Comparison of ENCODE assay signal across 8 mouse cellular contexts in genomic region chr6:100704197-100704573, GRCm38 (mm10). TPM values are rescaled to one million over a fixed set of nuclear protein-coding genes. Genes with fewer than 3 reads are reported as not detected.
DNase-seq lines count a peak whose midpoint lies in the region; ATAC-seq and TF ChIP-seq lines count a peak whose summit lies in the region.

No protein-coding gene starts in this region.

- H3K4me3 ChIP-seq in heart, adult 2 months, result peak overlapping the region; percentile 40; the same call in 1 of the 2 replicates
- H3K4me3 ChIP-seq in testis, adult 2 months (ENCODE audit: control insufficient read depth, low read depth, low read length), result peak overlapping the region; percentile 75
- no peak overlapping the region for H3K4me3 ChIP-seq in liver, embryonic 16.5 days (ENCODE audit: low read depth, low read length)

- H3K9ac ChIP-seq in heart, adult 2 months (ENCODE audit: low read depth, low read length), result no peak overlapping the region; the same call in 1 of the 2 replicates
- H3K9ac ChIP-seq in liver, embryonic 16.5 days (ENCODE audit: low read depth, low read length), result no peak overlapping the region

- no peak for ATAC-seq in liver, embryonic 16.5 days (ENCODE audit: low read depth)

- no peak for TF ChIP-seq CTCF in heart, adult 2 months (IDR thresholded peaks at IDR 0.05)
- TF ChIP-seq CTCF in testis, adult 2 months (IDR thresholded peaks at IDR 0.05; ENCODE audit: control insufficient read depth, insufficient read depth, insufficient replicate concordance, low read depth, low read length), result no peak

- H3K27ac ChIP-seq in heart, adult 2 months, result no peak overlapping the region
- H3K27ac ChIP-seq in testis, adult 2 months (ENCODE audit: control insufficient read depth, insufficient read depth, low read depth, low read length), result no peak overlapping the region
- H3K27ac ChIP-seq in liver, embryonic 16.5 days (ENCODE audit: low read length), result no peak overlapping the region

- H3K36me3 ChIP-seq in heart, adult 2 months (ENCODE audit: control insufficient read depth, insufficient read depth, low read length), result no peaks in the 10 kb centered on the region
- no peaks in the 10 kb centered on the region for H3K36me3 ChIP-seq in testis, adult 2 months (ENCODE audit: control insufficient read depth, insufficient read depth, low read length)
- no peaks in the 10 kb centered on the region for H3K36me3 ChIP-seq in liver, embryonic 16.5 days (ENCODE audit: control insufficient read depth, insufficient read depth)

- no peak for TF ChIP-seq EP300 in heart, adult 2 months (IDR thresholded peaks at IDR 0.05; ENCODE audit: insufficient read depth, low read depth, low read length)

- peak overlapping the region; percentile 54 for H3K4me2 ChIP-seq in liver, embryonic 16.5 days (ENCODE audit: low read depth, low read length)

- no peaks in the 10 kb centered on the region for H3K79me2 ChIP-seq in heart, adult 2 months (replicated peaks; ENCODE audit: control insufficient read depth, insufficient read depth, low read length)

- WGBS in heart, adult 2 months, result 41% methylated on average over 8 of the region's 8 CpGs
- 28% methylated on average over 8 of the region's 8 CpGs for WGBS in liver, embryonic 16.5 days (ENCODE audit: insufficient replicate concordance)

- DNase-seq in heart, adult 2 months, result no peak
- DNase-seq in heart, postnatal 4 days, result no peak
- no peak for DNase-seq in testis, postnatal 14 days (ENCODE audit: low spot score)
- no peak for DNase-seq in cerebellum, adult 9-10 months
- no peak for DNase-seq in cerebellum, postnatal 14 days
- no peak for DNase-seq in adrenal gland, postnatal 10 days

- no peaks in the 10 kb centered on the region for H3K9me3 ChIP-seq in liver, embryonic 16.5 days (replicated peaks; ENCODE audit: control insufficient read depth, low read length)

- peaks cover 10% of the 10 kb centered on the region for H3K27me3 ChIP-seq in heart, adult 2 months (ENCODE audit: control insufficient read depth, insufficient read depth, low read length)
- H3K27me3 ChIP-seq in testis, adult 2 months (ENCODE audit: control insufficient read depth, insufficient read depth, low read length), result no peaks in the 10 kb centered on the region
- H3K27me3 ChIP-seq in liver, embryonic 16.5 days (ENCODE audit: control insufficient read depth, insufficient read depth, low read depth, low read length), result peaks cover 25% of the 10 kb centered on the region

- intact Hi-C loops in heart, adult 2 months (cut with DNase I), result no loop called here

- no peaks in the 10 kb centered on the region; the same call in 1 of the 2 replicates for H3K4me1 ChIP-seq in heart, adult 2 months (ENCODE audit: control insufficient read depth, insufficient read depth, low read length)
- peaks cover 11% of the 10 kb centered on the region for H3K4me1 ChIP-seq in testis, adult 2 months (ENCODE audit: control insufficient read depth, insufficient read depth, low read length)
- no peaks in the 10 kb centered on the region for H3K4me1 ChIP-seq in liver, embryonic 16.5 days (ENCODE audit: control insufficient read depth, low read depth, low read length)

- TF ChIP-seq POLR2A in heart, adult 2 months (IDR thresholded peaks at IDR 0.05; ENCODE audit: insufficient read depth, low read depth, low read length), result no peak
- TF ChIP-seq POLR2A in testis, adult 2 months (IDR thresholded peaks at IDR 0.05; ENCODE audit: control insufficient read depth, low read depth, low read length), result no peak

RNA-seq across cellular contexts. Expression of gene Gxylt2, which starts 0.3 kb away (rescaled TPM):
- total RNA-seq in heart, adult 2 months (2021), result 1 to 10 TPM; 2.2 to 3.1 TPM
- polyA plus RNA-seq in heart, adult 2 months (2012; rRNA removed), result 2.0 and 2.9 TPM in 2 replicates
- total RNA-seq in heart, postnatal 4 days (2021), result 1 to 10 TPM; 9.2 to 9.6 TPM
- polyA plus RNA-seq in testis, adult 2 months (2012; rRNA removed), result 1.6 and 2.0 TPM in 2 replicates
- polyA plus RNA-seq in liver, embryonic 16.5 days (2015; fragmentation: Nextera tagmentation; extraction: Ambion mirVana), result 0.06 and 0.08 TPM in 2 replicates
- total RNA-seq in adrenal gland, postnatal 10 days (2021), result 1 to 10 TPM; 1.9 to 3.3 TPM

RNA-seq across cellular contexts. Expression of gene Shq1, which starts 33.2 kb away (rescaled TPM):
- 1 to 10 TPM; 3.3 to 3.6 TPM for total RNA-seq in heart, adult 2 months (2021)
- 2.0 and 2.6 TPM in 2 replicates for polyA plus RNA-seq in heart, adult 2 months (2012; rRNA removed)
- 1 to 10 TPM; 5.3 to 5.4 TPM for total RNA-seq in heart, postnatal 4 days (2021)
- 5.3 and 5.8 TPM in 2 replicates for polyA plus RNA-seq in testis, adult 2 months (2012; rRNA removed)
- 8.1 and 8.4 TPM in 2 replicates for polyA plus RNA-seq in liver, embryonic 16.5 days (2015; fragmentation: Nextera tagmentation; extraction: Ambion mirVana)
- total RNA-seq in adrenal gland, postnatal 10 days (2021), result 1 to 10 TPM; 9.0 to 9.4 TPM
